Mouse (Mus musculus): ENCODE results near the gene Kank1. TPM values are rescaled to one million over a fixed set of nuclear protein-coding genes. Genes with fewer than 3 reads are reported as not detected.

Kank1 gene
- polyA plus RNA-seq, 1 experiment from 2014 or later: 59.1 TPM

DNA sequence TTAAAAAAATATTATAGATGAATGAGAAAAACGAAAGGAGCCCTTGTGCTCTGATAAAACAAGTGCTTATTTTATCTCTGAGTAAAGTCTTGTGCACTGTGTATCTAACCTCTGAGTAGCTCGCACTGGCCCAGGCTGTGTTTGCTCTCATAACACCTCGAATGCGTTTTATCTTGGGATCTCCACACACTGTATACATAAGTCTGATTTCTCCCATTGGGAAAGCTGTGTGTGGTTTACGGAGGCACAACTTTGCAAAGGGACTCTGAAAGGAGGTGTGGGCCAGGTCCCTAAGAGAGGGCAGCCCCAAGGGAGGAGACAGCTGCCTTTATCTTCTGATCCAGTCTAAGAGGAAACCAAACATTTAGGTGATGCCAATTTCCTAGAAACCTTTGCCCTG is 198.6 kb downstream of the Kank1 start:
- Histone ChIP-seq H3K9me3 (no peaks in the 10 kb centered on the region), H3K4me1 (peaks cover 43% of the 10 kb centered on the region), H3K4me3 (no peak overlapping the region), H3K36me3 (peaks cover 42% of the 10 kb centered on the region), H3K4me2 (replicated peaks) (no peak overlapping the region), H3K27me3 (no peaks in the 10 kb centered on the region), H3K27ac (no peak overlapping the region), H3K9ac (no peak overlapping the region)
- ATAC-seq (ENCODE audit: low FRiP score, low read depth): no peak
- 65% methylated on average over 5 of the region's 5 CpGs for WGBS

DNA sequence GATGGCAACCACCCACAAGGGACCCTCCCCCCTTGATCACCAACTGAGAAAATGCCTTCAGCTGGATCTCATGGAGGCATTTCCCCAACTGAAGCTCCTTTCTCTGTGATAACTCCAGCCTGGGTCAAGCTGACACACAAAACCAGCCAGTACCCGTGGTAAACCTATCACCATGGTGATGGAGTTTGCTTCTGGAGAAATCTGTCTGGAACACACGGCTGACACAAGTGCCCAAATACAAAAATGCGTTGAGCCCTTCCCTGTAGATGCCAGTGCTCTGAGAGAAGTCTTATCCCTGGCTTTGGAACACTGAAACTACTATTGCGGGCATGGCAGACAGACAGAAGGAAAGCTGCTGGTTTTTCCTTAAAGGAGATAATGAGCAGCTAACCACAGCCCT is 199.4 kb downstream of the Kank1 start:
- no peak overlapping the region for H3K4me3 ChIP-seq
- no peak overlapping the region for H3K9ac ChIP-seq
- no peak overlapping the region for H3K4me2 ChIP-seq (replicated peaks)
- peaks cover 34% of the 10 kb centered on the region for H3K36me3 ChIP-seq
- H3K27ac ChIP-seq: no peak overlapping the region; the same call in 1 of the 2 replicates
- peaks cover 43% of the 10 kb centered on the region for H3K4me1 ChIP-seq
- H3K27me3 ChIP-seq: no peaks in the 10 kb centered on the region
- no peaks in the 10 kb centered on the region for H3K9me3 ChIP-seq
- ATAC-seq (ENCODE audit: low FRiP score, low read depth): no peak
- 76% methylated on average over 4 of the region's 4 CpGs for WGBS

DNA sequence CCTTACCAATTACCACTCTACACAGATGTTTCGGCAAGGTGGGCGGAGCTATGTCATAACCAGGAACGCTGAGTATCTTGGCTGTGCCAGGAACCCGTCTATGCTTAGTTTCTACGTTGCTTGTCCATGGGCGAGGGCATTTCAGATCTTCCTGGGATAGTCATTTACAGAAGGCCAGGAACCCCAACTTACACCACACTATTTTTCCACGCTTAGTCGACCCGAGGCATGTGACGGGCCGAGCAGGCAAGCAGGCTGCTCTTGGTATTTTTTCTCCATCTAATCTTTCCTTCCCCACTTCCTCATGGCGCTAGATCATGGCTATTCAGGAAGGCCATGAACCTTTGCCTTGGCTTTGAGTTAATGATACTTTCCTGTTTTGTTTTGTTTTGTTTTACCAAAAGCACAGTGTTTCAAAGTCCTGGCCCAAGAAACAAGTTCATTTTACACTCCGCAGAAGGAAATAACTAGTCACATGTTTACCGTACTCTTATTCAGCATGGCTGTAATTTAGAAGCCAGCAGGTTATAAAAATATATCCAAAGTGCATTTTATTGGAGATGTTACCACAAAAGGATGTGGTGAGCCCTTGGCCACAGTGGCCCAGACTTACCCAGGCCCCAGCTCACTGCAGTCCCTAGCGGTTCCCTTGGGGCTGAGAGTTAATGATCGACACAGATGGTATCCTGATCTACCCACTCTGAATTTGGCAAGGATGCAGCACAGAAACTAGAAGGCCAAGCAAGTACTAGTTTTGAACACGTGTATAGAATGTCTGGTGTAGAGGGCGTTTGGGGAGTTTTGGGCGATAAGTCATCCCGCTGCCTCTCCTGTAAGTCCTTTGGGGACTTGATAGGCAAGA is 200.2 kb downstream of the Kank1 start:
- no peak overlapping the region for H3K4me2 ChIP-seq (replicated peaks)
- WGBS: 74% methylated on average over 20 of the region's 20 CpGs
- no peaks in the 10 kb centered on the region for H3K27me3 ChIP-seq
- no peak overlapping the region for H3K9ac ChIP-seq
- ATAC-seq (ENCODE audit: low FRiP score, low read depth): no peak
- H3K9me3 ChIP-seq: no peaks in the 10 kb centered on the region
- peaks cover 26% of the 10 kb centered on the region for H3K36me3 ChIP-seq
- H3K4me1 ChIP-seq: peaks cover 43% of the 10 kb centered on the region
- H3K4me3 ChIP-seq: no peak overlapping the region
- H3K27ac ChIP-seq: peak overlapping the region; percentile 44; the same call in 1 of the 2 replicates

DNA sequence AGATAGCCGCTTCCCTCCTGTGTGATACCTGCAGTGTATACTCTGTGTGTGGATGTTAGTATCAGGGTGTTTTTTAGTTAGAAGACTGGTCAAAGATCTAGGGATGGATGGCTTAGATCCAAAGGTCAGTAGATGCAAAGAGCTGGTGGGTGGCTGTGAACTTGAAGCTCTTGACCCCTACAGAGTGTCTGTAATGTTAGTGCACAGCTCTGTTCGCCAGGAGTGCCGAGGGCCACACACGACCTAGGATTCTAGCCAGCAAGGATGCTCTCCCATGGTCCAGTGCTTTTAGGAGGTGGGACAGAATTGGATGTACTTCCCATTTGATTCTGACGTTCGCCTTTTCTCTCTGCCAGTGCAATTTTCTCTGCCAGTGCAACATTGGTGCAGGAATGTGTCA is 201.5 kb downstream of the Kank1 start:
- ATAC-seq (ENCODE audit: low FRiP score, low read depth): no peak
- H3K27me3 ChIP-seq: no peaks in the 10 kb centered on the region
- no peak overlapping the region for H3K4me2 ChIP-seq (replicated peaks)
- no peak overlapping the region for H3K27ac ChIP-seq
- H3K4me1 ChIP-seq: peaks cover 46% of the 10 kb centered on the region
- no peak overlapping the region for H3K4me3 ChIP-seq
- 78% methylated on average over 6 of the region's 6 CpGs for WGBS
- H3K9me3 ChIP-seq: no peaks in the 10 kb centered on the region
- H3K36me3 ChIP-seq: peaks cover 14% of the 10 kb centered on the region
- no peak overlapping the region for H3K9ac ChIP-seq

DNA sequence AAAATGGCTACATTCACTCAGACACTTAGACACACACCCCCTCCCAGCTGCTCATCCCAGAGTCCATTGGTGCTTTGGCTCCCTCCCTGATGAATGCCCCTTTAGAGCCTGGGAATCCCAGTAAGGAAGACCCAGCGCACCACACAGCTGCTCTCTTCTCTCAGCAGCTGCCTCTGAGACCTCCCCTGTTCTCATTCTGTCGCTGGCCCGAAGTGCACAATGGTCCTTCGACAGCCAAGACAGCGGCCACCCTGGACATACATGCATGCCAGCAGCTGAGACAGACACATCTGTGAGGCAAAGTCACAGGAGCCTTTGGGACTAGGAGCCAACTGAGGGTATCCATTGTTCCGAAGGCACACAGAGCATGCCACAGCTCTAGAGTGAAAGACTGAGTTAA is 203.0 kb downstream of the Kank1 start:
- Histone ChIP-seq H3K27me3 (no peaks in the 10 kb centered on the region), H3K36me3 (peaks cover under 1% of the 10 kb centered on the region; the same call in 1 of the 2 replicates), H3K9me3 (no peaks in the 10 kb centered on the region; the same call in 1 of the 2 replicates), H3K4me2 (replicated peaks) (no peak overlapping the region), H3K4me1 (peaks cover 37% of the 10 kb centered on the region), H3K27ac (no peak overlapping the region), H3K9ac (no peak overlapping the region), H3K4me3 (no peak overlapping the region)
- peak; percentile 59; the same call in 1 of the 2 replicates for ATAC-seq (ENCODE audit: low FRiP score, low read depth)
- WGBS: 84% methylated on average over 6 of the region's 6 CpGs

DNA sequence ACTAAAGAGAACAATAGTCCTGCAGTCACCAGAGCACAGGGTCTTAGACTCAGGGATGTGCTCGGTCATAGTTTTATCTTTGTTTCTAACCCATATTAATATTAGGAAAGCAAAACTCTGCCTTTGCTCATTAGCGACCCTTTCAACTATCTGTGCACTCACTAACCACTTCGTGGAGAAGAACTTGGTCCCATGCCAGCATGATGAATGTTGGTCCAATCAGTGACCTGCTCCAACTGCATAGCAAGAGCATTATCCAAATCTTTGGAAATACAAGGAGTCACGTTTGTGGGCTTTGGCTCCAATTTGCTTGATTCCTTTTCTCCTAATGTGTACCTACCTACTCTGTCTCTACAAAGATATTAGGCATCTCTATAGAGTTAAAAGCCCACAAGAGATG is 204.0 kb downstream of the Kank1 start:
- no peaks in the 10 kb centered on the region; the same call in 1 of the 2 replicates for H3K9me3 ChIP-seq
- H3K4me2 ChIP-seq (replicated peaks): no peak overlapping the region
- H3K27ac ChIP-seq: no peak overlapping the region
- H3K4me3 ChIP-seq: no peak overlapping the region
- H3K9ac ChIP-seq: no peak overlapping the region
- WGBS: 78% methylated on average over 4 of the region's 4 CpGs
- no peaks in the 10 kb centered on the region for H3K27me3 ChIP-seq
- H3K36me3 ChIP-seq: no peaks in the 10 kb centered on the region
- ATAC-seq (ENCODE audit: low FRiP score, low read depth): no peak
- peaks cover 29% of the 10 kb centered on the region for H3K4me1 ChIP-seq

DNA sequence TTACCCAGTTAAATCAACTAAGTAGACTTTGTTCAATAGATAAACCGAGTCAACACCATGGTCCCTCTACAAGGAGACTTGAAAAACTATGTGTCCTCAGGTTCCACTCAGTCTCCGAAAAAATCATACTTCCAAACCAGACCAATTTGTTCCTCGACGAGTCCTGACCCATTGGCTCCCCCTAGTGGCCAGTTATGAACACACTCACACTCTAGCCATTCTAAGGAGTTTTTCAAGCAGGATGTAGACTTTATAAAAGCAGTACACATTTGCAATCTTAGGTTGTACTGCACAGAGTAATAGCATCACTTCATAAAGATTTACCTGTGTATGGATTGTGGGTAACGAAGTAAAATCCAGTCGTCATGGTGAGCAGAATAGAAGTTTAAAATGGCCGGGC is 208.3 kb downstream of the Kank1 start:
- Histone ChIP-seq H3K9ac (no peak overlapping the region), H3K9me3 (no peaks in the 10 kb centered on the region; the same call in 1 of the 2 replicates), H3K4me3 (no peak overlapping the region), H3K4me2 (replicated peaks) (no peak overlapping the region), H3K4me1 (peaks cover 8% of the 10 kb centered on the region; the same call in 1 of the 2 replicates), H3K27ac (no peak overlapping the region), H3K27me3 (0 out of 2 replicates have a peak, but pooled peaks cover 4% of the 10 kb centered on the region), H3K36me3 (no peaks in the 10 kb centered on the region)
- 0 out of 2 replicates have a peak, but pooled peaks have one; percentile 54 for ATAC-seq (ENCODE audit: low FRiP score, low read depth)
- 21% methylated on average over 7 of the region's 7 CpGs for WGBS

DNA sequence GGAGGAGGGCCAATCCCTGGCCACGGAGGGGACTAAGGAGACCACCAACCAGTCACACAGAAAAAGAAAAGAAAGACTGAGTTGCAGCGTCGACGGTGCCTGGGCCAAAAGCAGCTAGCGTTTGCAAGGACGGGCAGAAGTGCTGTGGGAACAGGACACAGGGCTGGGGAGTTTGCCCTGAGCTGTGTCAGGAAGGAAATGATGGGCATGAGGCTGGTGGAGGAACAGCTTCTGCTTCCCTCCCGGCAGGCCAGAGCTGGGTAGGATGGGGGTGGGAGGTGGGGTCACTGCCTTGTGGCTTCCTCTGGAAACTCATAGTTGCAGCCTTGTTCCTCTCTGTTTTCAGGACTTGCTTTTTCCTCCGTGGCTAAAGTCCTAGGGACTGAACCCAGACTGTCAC is 209.1 kb downstream of the Kank1 start:
- H3K9ac ChIP-seq: no peak overlapping the region
- ATAC-seq (ENCODE audit: low FRiP score, low read depth): no peak
- H3K36me3 ChIP-seq: no peaks in the 10 kb centered on the region
- no peaks in the 10 kb centered on the region; the same call in 1 of the 2 replicates for H3K9me3 ChIP-seq
- H3K27me3 ChIP-seq: 0 out of 2 replicates have a peak, but pooled peaks cover 4% of the 10 kb centered on the region
- H3K4me2 ChIP-seq (replicated peaks): no peak overlapping the region
- peaks cover 8% of the 10 kb centered on the region; the same call in 1 of the 2 replicates for H3K4me1 ChIP-seq
- H3K27ac ChIP-seq: no peak overlapping the region
- 57% methylated on average over 8 of the region's 8 CpGs for WGBS
- no peak overlapping the region for H3K4me3 ChIP-seq

DNA sequence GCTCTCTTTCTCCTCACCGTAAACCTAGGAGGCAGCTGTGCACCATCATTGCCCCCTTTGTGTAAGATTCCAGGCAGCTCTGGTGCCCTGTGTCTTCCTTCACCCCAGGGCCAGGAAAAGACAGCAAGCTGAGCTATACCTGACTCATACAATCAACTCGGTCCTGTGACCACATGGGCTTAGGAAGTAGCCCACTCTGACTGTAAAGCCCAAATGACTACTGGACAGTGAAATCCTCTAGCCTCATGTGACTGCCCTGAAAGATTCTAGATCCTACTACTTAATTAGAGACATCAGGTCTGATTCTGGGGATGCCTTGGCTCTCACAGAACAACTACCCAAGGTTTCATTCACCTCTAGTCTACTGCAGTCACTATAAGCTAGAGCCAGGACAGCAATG is 209.9 kb downstream of the Kank1 start:
- Histone ChIP-seq H3K9me3 (no peaks in the 10 kb centered on the region; the same call in 1 of the 2 replicates), H3K27me3 (0 out of 2 replicates have a peak, but pooled peaks cover 4% of the 10 kb centered on the region), H3K9ac (no peak overlapping the region), H3K4me3 (no peak overlapping the region), H3K36me3 (no peaks in the 10 kb centered on the region), H3K4me2 (replicated peaks) (no peak overlapping the region), H3K27ac (no peak overlapping the region), H3K4me1 (peaks cover 8% of the 10 kb centered on the region; the same call in 1 of the 2 replicates)
- WGBS: 80% methylated on average over 2 of the region's 2 CpGs
- no peak for ATAC-seq (ENCODE audit: low FRiP score, low read depth)

DNA sequence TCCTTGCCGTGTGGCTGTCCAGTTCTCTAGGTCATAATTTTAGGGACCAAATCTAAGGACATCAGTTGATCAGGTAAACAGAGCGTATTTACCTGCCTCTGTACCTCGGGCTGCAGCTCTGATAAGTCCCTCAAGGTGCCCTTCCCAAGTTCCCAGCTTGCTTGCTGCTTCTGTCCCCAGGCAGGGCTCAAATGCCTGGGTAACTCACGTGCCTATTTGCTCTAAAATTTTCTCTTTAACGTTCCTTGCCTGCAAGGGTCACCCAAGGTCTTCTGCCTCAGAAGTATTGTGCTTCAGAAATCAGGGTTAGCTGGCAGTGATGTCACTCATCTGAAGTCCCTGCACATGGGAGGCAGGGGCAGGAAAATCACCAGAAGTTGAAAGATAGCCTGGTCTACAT is 210.6 kb downstream of the Kank1 start:
- Histone ChIP-seq H3K36me3 (no peaks in the 10 kb centered on the region), H3K27me3 (0 out of 2 replicates have a peak, but pooled peaks cover 4% of the 10 kb centered on the region), H3K4me3 (no peak overlapping the region), H3K27ac (no peak overlapping the region), H3K4me1 (peaks cover 6% of the 10 kb centered on the region; the same call in 1 of the 2 replicates), H3K9me3 (no peaks in the 10 kb centered on the region; the same call in 1 of the 2 replicates), H3K4me2 (replicated peaks) (no peak overlapping the region), H3K9ac (no peak overlapping the region)
- no peak for ATAC-seq (ENCODE audit: low FRiP score, low read depth)
- WGBS: 59% methylated on average over 5 of the region's 5 CpGs

DNA sequence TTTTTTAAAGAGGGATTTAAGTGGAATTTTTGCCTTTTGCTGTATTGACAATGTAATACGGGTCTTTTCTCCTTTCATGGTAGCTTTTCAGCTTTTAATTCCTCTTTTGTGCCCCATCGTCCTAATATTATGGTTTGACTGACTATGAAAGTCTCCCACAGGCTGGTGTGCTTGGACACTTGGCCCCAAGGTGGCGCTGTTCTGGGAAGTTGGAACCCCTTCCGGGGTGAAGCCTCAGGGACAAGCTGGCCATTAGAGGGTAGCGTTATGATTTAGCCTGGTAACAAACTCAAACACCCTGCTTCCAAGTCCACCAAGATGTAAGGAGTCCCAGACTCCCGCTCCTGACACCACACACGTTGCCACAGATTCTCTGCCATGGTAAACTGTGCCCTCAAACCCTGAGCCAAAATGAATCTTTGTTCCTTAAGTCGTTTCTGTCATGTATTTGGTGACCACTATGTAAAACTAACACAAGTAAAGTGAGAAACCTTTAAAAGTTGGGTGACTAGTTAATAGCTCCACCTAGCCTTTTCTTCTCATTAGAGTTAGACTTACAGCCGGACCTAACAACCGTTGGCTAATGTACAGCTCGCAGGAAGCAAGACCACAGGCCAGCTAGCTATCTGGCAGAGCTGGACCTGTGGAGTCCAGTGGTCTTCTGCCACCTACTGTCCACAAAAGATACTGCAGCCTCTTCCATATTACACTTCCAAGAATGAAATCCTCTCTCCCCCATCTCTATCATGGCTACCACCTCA is 214.3 kb downstream of the Kank1 start:
- H3K4me1 ChIP-seq: no peaks in the 10 kb centered on the region
- H3K27ac ChIP-seq: no peak overlapping the region
- ATAC-seq (ENCODE audit: low FRiP score, low read depth): peak; percentile 61; the same call in 1 of the 2 replicates
- 46% methylated on average over 11 of the region's 11 CpGs for WGBS
- H3K9me3 ChIP-seq: no peaks in the 10 kb centered on the region
- H3K27me3 ChIP-seq: 0 out of 2 replicates have a peak, but pooled peaks cover 4% of the 10 kb centered on the region
- H3K9ac ChIP-seq: no peak overlapping the region
- no peak overlapping the region for H3K4me2 ChIP-seq (replicated peaks)
- H3K36me3 ChIP-seq: no peaks in the 10 kb centered on the region
- no peak overlapping the region for H3K4me3 ChIP-seq

DNA sequence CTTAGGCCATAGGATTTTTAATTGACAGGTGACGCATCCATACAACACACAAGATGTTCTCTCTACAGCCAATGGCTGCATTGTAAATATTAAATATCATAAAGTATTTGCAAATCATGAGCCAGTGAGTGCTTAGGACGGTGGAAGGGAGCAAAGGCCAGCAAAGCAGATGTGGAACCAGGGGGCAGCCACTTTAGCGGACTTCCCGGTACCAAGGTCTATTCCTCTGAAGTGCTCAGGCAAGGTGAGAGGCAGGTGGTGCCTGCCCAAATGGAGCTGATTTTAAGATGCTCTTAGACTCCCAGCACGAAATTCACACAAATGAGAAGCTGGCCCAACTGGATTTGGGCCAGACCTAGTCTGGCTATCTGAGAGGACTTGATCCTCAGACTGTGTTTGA is 216.4 kb downstream of the Kank1 start:
- no peak overlapping the region for H3K9ac ChIP-seq
- no peak for ATAC-seq (ENCODE audit: low FRiP score, low read depth)
- 0 out of 2 replicates have a peak, but pooled peaks cover 1% of the 10 kb centered on the region for H3K27me3 ChIP-seq
- H3K36me3 ChIP-seq: no peaks in the 10 kb centered on the region
- no peaks in the 10 kb centered on the region for H3K9me3 ChIP-seq
- no peak overlapping the region for H3K27ac ChIP-seq
- no peak overlapping the region for H3K4me2 ChIP-seq (replicated peaks)
- H3K4me1 ChIP-seq: no peaks in the 10 kb centered on the region
- H3K4me3 ChIP-seq: no peak overlapping the region
- WGBS: 80% methylated on average over 5 of the region's 5 CpGs
